Mouse (Mus musculus) MEL (cell line): Measurements from ENCODE around the gene Llph. TPM values are rescaled to one million over a fixed set of nuclear protein-coding genes. Genes with fewer than 3 reads are reported as not detected.
A peak's percentile ranks its signal among the peaks of the same experiment; 100 is the strongest.

ENCODE experiments used
- DNase-seq: peaks from one replicate; pipeline ENCODE4 v3.0.0; 2011; ENCODE audit warnings: low read depth, low spot score
- H3K27ac ChIP-seq: 2 replicates; pipeline ENCODE4 v1.5.1; 2012; ENCODE audit warnings: low read depth, mild to moderate bottlenecking, control low read depth, low read length, moderate library complexity; ENCODE audit not compliant: control insufficient read depth
- H3K27me3 ChIP-seq, 2 experiments: fragments of 150-350 bp in 1 of 2; sonication (generic) in 1 of 2; 2 replicates each; pipeline ENCODE4 v1.6.1; 2012; ENCODE audit warnings: low read length in 2 of 2, mild to moderate bottlenecking in 2 of 2, improper control_type of control experiment in 1 of 2, moderate library complexity in 1 of 2; ENCODE audit not compliant: insufficient read depth in 2 of 2, control insufficient read depth in 1 of 2
- H3K36me3 ChIP-seq, 2 experiments: 2 replicates each; pipeline ENCODE4 v1.6.1; 2012 to 2014; ENCODE audit warnings: low read length in 2 of 2, improper control_type of control experiment in 1 of 2, inconsistent platforms in 1 of 2, mild to moderate bottlenecking in 1 of 2; ENCODE audit not compliant: insufficient read depth in 2 of 2, control insufficient read depth in 1 of 2
- H3K4me1 ChIP-seq, 2 experiments: fragments of 150-350 bp in 1 of 2; sonication (generic) in 1 of 2; 2 replicates each; pipeline ENCODE4 v1.6.1; 2012; ENCODE audit warnings: low read length in 2 of 2, improper control_type of control experiment in 1 of 2, mild to moderate bottlenecking in 1 of 2; ENCODE audit not compliant: insufficient read depth in 2 of 2, control insufficient read depth in 1 of 2
- H3K4me3 ChIP-seq, 2 experiments: fragments of 150-350 bp in 1 of 2; sonication (generic) in 1 of 2; 2 replicates each; pipeline ENCODE4 v1.5.1; 2012; ENCODE audit warnings: low read depth in 2 of 2, low read length in 2 of 2, mild to moderate bottlenecking in 2 of 2, moderate library complexity in 2 of 2, control low read depth in 1 of 2, improper control_type of control experiment in 1 of 2; ENCODE audit not compliant: control insufficient read depth in 1 of 2, insufficient read depth in 1 of 2
- H3K79me2 ChIP-seq: 2 replicates; pipeline ENCODE4 v1.6.1; 2012; ENCODE audit warnings: mild to moderate bottlenecking, low read length, moderate library complexity; ENCODE audit not compliant: control insufficient read depth, poor library complexity, insufficient read depth
- H3K9ac ChIP-seq: 2 replicates; pipeline ENCODE4 v1.6.1; 2012; ENCODE audit warnings: low read depth, mild to moderate bottlenecking, control low read depth, low read length, moderate library complexity; ENCODE audit not compliant: control insufficient read depth, poor library complexity, severe bottlenecking
- H3K9me3 ChIP-seq: fragments of 150-350 bp; sonication (generic); replicated peaks from 2 replicates; pipeline ENCODE4 v1.6.1; 2012; ENCODE audit warnings: mild to moderate bottlenecking, low read length, improper control_type of control experiment, moderate library complexity; ENCODE audit not compliant: insufficient read depth
- BHLHE40 ChIP-seq: IDR thresholded peaks from 2 replicates; pipeline ENCODE4 v1.6.1; 2012; ENCODE audit warnings: low read depth, mild to moderate bottlenecking, inconsistent platforms, low read length, improper control_type of control experiment, borderline replicate concordance
- EP300 ChIP-seq, 2 experiments: IDR thresholded peaks; 2 replicates each; pipeline ENCODE4 v1.6.1; 2011; ENCODE audit warnings: improper control_type of control experiment in 2 of 2, low read length in 2 of 2, low read depth in 1 of 2, mild to moderate bottlenecking in 1 of 2
- ETS1 ChIP-seq: IDR thresholded peaks from 2 replicates; pipeline ENCODE4 v1.6.1; 2012; ENCODE audit warnings: low read depth, mild to moderate bottlenecking, inconsistent platforms, low read length, improper control_type of control experiment, moderate library complexity
- GABPA ChIP-seq: IDR thresholded peaks from 2 replicates; pipeline ENCODE4 v1.6.1; 2012; ENCODE audit warnings: low read depth, mild to moderate bottlenecking, inconsistent platforms, low read length, improper control_type of control experiment, moderate library complexity
- KAT2A ChIP-seq: conservative IDR thresholded peaks from 2 replicates; pipeline ENCODE4 v1.6.1; 2012; ENCODE audit warnings: low read depth, low read length, improper control_type of control experiment, inconsistent platforms
- MAFK ChIP-seq: IDR thresholded peaks from 2 replicates; pipeline ENCODE4 v1.6.1; 2011; ENCODE audit warnings: low read depth, mild to moderate bottlenecking, low read length, improper control_type of control experiment, borderline replicate concordance
- MXI1 ChIP-seq: IDR thresholded peaks from 2 replicates; pipeline ENCODE4 v1.6.1; 2011; ENCODE audit warnings: mild to moderate bottlenecking, low read depth, low read length, improper control_type of control experiment
- NELFE ChIP-seq: IDR thresholded peaks from 2 replicates; pipeline ENCODE4 v1.6.1; 2011; ENCODE audit warnings: low read depth, low read length, improper control_type of control experiment
- NRF1 ChIP-seq: IDR thresholded peaks from 2 replicates; pipeline ENCODE4 v1.6.1; 2014; ENCODE audit warnings: low read depth, mild to moderate bottlenecking, inconsistent platforms, low read length, improper control_type of control experiment, moderate library complexity; ENCODE audit not compliant: poor library complexity, insufficient read depth, severe bottlenecking
- POLR2A ChIP-seq, 2 experiments: IDR thresholded peaks; 2 replicates each; pipeline ENCODE4 v1.6.1; 2011 to 2012; ENCODE audit warnings: low read length in 2 of 2, mild to moderate bottlenecking in 2 of 2, control low read depth in 1 of 2, improper control_type of control experiment in 1 of 2, low read depth in 1 of 2, moderate library complexity in 1 of 2; ENCODE audit not compliant: control insufficient read depth in 1 of 2, insufficient read depth in 1 of 2, poor library complexity in 1 of 2
- POLR2AphosphoS2 ChIP-seq: IDR thresholded peaks from 2 replicates; pipeline ENCODE4 v1.6.1; 2011; ENCODE audit warnings: low read length, improper control_type of control experiment
- RAD21 ChIP-seq: IDR thresholded peaks from 2 replicates; pipeline ENCODE4 v1.6.1; 2011; ENCODE audit warnings: mild to moderate bottlenecking, low read depth, low read length, improper control_type of control experiment
- RCOR1 ChIP-seq: IDR thresholded peaks from 2 replicates; pipeline ENCODE4 v1.6.1; 2012; ENCODE audit warnings: low read depth, mild to moderate bottlenecking, inconsistent platforms, low read length, improper control_type of control experiment
- SMC3 ChIP-seq: IDR thresholded peaks from 2 replicates; pipeline ENCODE4 v1.6.1; 2011; ENCODE audit warnings: low read depth, low read length, improper control_type of control experiment
- TBP ChIP-seq: IDR thresholded peaks from 2 replicates; pipeline ENCODE4 v1.8.0; 2011; ENCODE audit warnings: low read depth, low read length, improper control_type of control experiment
- USF1 ChIP-seq: IDR thresholded peaks from 2 replicates; pipeline ENCODE4 v1.6.1; 2014; ENCODE audit warnings: low read depth, mild to moderate bottlenecking, inconsistent platforms, low read length, improper control_type of control experiment, moderate library complexity
- USF2 ChIP-seq, 2 experiments: IDR thresholded peaks; 2 replicates each; pipeline ENCODE4 v1.6.1; 2011 to 2012; ENCODE audit warnings: improper control_type of control experiment in 2 of 2, low read length in 2 of 2, borderline replicate concordance in 1 of 2, inconsistent platforms in 1 of 2, low read depth in 1 of 2, mild to moderate bottlenecking in 1 of 2; ENCODE audit not compliant: insufficient read depth in 1 of 2
- ZMIZ1 ChIP-seq: IDR thresholded peaks from 2 replicates; pipeline ENCODE4 v1.6.1; 2012; ENCODE audit warnings: low read depth, mild to moderate bottlenecking, inconsistent platforms, low read length, improper control_type of control experiment, moderate library complexity
- polyA plus RNA-seq, 2 experiments: library from polyadenylated mRNA; stranded (reverse) in 1 of 2; unstranded in 1 of 2; fragments of >175 nt in 1 of 2; fragments of >200 nt in 1 of 2; gene quantifications; 2 replicates each; pipeline versions ENCODE4 v1.2.1 to v1.2.4; 2012; ENCODE audit warnings: low replicate concordance in 2 of 2, low read depth in 1 of 2; ENCODE audit not compliant: insufficient read length in 2 of 2, insufficient read depth in 1 of 2, missing spikeins in 1 of 2
- total RNA-seq: library from RNA; depleted of rRNA; stranded (reverse); fragments of 300-350 nt; gene quantifications from 2 replicates; pipeline ENCODE4 v1.2.3, GENCODE M21; 2012

Llph gene
- total and polyA plus RNA-seq, 3 experiments = 97.5 to 243 TPM; not detected in 1

DNA sequence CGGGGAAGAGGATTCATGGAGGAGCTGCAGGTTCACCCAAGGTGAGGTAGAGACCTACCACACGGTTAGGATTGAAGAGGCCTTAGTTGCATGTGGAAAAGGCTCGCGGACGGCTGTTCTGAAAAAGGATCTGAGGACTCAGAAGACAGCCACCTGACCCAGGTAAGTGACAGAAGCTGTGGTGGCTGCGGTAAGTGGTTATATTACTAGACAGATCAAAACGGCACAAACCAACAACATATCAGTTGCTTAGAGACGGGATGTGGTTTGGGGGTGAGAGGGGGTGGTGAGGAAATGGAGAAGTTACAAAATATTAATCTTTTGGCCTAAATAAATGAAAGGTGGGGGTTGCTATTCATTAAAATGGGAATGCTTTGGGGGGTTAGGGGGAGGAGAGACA lies 33.6 kb upstream of the Llph start:
- H3K4me1 ChIP-seq = peaks cover 0 to 19% of the 10 kb centered on the region in 2 experiments; a peak in 3 of 4 replicates
- TF ChIP-seq SMC3 = no peak
- peak in 1 of 2 experiments; percentile 50; a peak in 2 of 4 replicates for TF ChIP-seq EP300 (IDR thresholded peaks at IDR 0.05; ENCODE audit: low read depth in 1 of 2, low read length in 2 of 2)
- no peak for TF ChIP-seq USF1
- H3K79me2 ChIP-seq = no peaks in the 10 kb centered on the region
- peak; percentile 30 for DNase-seq
- H3K9me3 ChIP-seq = no peaks in the 10 kb centered on the region
- H3K36me3 ChIP-seq = peaks cover 0 to 16% of the 10 kb centered on the region in 2 experiments; a peak in 2 of 4 replicates
- no peaks in the 10 kb centered on the region for H3K27me3 ChIP-seq
- H3K9ac ChIP-seq = no peak overlapping the region
- H3K27ac ChIP-seq = no peak overlapping the region
- no peak overlapping the region for H3K4me3 ChIP-seq

DNA sequence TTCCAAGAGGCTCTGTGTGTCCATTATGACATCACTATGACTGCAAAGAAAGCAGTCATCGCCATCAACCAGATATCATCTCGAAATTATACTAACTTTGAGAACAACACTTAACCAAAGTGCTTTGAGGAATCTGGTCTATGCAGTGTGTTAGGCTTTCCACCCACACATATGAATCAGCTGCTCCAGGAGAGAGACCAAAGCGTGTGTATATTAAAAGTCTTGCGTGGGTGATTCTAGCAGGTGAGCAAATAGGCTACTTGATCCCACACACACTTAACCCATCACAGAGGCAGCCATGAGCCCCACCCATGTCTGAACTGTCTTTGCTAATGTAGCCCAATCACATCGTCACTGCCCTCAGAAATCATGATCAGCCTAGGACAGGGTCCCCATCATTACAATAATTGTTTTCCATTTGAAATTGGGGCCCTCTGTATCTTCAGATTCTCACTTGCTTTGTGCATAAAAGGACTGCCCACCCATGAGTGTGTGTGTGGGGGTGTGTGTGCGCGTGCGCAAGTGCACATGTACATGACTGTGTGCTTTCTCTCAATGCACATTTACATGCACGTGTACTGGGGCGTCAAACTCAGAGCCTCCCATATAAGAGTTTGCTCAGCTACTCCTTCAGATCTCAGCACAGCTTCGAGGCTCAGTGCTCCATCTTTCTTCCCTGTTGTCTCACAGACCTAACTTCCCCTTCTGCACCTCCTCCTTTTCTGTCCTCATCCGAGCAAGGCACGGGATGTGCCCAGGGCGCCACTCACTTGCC lies 29.6 kb upstream of the Llph start:
- no peaks in the 10 kb centered on the region for H3K9me3 ChIP-seq
- no peaks in the 10 kb centered on the region for H3K79me2 ChIP-seq
- peaks cover 0 to 5% of the 10 kb centered on the region in 2 experiments; a peak in 2 of 4 replicates for H3K36me3 ChIP-seq
- H3K9ac ChIP-seq = no peak overlapping the region
- no peak overlapping the region for H3K27ac ChIP-seq
- no peak overlapping the region for H3K4me3 ChIP-seq
- H3K4me1 ChIP-seq = peaks cover 0 to 10% of the 10 kb centered on the region in 2 experiments; a peak in 3 of 4 replicates
- H3K27me3 ChIP-seq = no peaks in the 10 kb centered on the region
- TF ChIP-seq NELFE = no peak
- TF ChIP-seq SMC3 = no peak
- TF ChIP-seq ETS1 = no peak
- no peak for TF ChIP-seq GABPA
- no peak for TF ChIP-seq ZMIZ1
- no peak for TF ChIP-seq POLR2AphosphoS2
- no peak for TF ChIP-seq MAFK
- DNase-seq = peak; percentile 18

DNA sequence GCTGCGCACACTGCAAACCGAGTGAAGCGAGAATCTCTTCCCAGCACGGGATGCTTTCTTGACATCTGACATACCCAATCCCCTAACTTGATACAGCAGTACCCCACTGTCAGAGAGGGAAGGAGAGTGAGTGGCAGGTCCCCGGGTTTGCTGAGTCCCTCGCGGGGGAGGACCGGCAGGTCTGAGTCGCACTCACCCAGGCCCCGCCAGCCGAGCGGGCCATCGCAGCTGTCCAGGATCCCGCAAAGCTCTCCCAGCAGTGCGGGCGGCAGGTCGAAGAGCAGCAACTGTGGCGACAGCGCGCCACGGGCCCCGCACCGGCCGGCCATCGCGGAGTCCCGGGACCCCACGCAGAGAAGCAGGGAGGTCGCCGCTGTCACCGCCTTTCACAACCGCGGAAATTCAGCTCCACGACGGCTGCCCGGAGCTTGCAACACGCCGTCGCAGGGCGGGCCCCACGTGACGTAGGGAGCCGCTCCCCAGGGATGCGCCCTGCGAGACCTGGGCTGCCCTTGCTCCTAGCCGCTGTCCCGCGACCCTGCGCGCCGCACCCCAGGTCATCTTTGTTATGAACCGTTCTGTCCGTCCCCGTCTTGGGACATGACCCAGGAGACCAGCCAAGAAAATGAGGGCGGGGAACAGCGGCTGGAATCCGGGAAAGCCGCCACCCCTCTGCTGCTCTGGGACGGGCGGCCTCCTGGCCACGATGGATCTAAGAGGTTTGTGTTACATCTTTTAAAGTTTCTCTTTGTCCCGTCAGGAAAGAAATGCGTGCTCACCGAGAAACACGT lies 25.5 kb upstream of the Llph start, which contains the start of gene Tmbim4:
Tmbim4 (plus strand) TSS at position 460 of the 791 bp plus-strand sequence.
- no peaks in the 10 kb centered on the region for H3K9me3 ChIP-seq
- TF ChIP-seq USF2 (IDR thresholded peaks at IDR 0.05; ENCODE audit: borderline replicate concordance in 1 of 2, insufficient read depth in 1 of 2, low read depth in 1 of 2, low read length in 2 of 2) (no peak), MAFK (no peak), TBP (no peak), MXI1 (no peak), KAT2A (no peak), RAD21 (no peak), USF1 (no peak), RCOR1 (no peak), POLR2A (IDR thresholded peaks at IDR 0.05; ENCODE audit: control insufficient read depth in 1 of 2, insufficient read depth in 1 of 2, low read depth in 1 of 2, low read length in 2 of 2, poor library complexity in 1 of 2) (no peak), NRF1 (no peak), BHLHE40 (no peak)
- TF ChIP-seq, all 39 proteins: peak for 0
- no peak for DNase-seq
- H3K27me3 ChIP-seq = no peaks in the 10 kb centered on the region; a peak in 1 of 4 replicates
- H3K4me1 ChIP-seq = 0 out of 4 replicates have a peak, but pooled peaks cover 0 to 2% of the 10 kb centered on the region in 2 experiments
- H3K9ac ChIP-seq = no peak within 1 kb of the TSS
- no peak within 1 kb of the TSS for H3K4me3 ChIP-seq
- H3K36me3 ChIP-seq = no peaks in the 10 kb centered on the region
- no peak within 1 kb of the TSS for H3K27ac ChIP-seq
- no peaks in the 10 kb centered on the region for H3K79me2 ChIP-seq
